Mouse (Mus musculus) lung, postnatal 0 days (tissue): ENCODE data around the gene Fbxw13. TPM values are rescaled to one million over a fixed set of nuclear protein-coding genes. Genes with fewer than 3 reads are reported as not detected.
A peak's percentile ranks its signal among the peaks of the same experiment; 100 is the strongest.
"Not testable (repeated sequence)": the region's sequence is repeated elsewhere in the genome, so short reads cannot be mapped to it uniquely, and the experiment has no call there.

Experiments used
- ATAC-seq: fragments of 200-750 bp; cut with Nextera tagmentation; 2 replicates; pipeline ENCODE4 v1.8.0; 2017; ENCODE audit warnings: moderate library complexity
- DNase-seq: peaks from one replicate; pipeline ENCODE4 v3.0.0-alpha.2; 2016; ENCODE audit warnings: low spot score
- H3K27ac ChIP-seq: fragments of 300-500 bp; sonication (generic); 2 replicates; pipeline ENCODE4 v1.5.1; 2014; ENCODE audit warnings: antibody characterized with exemption, mild to moderate bottlenecking, low read length, mixed read lengths
- H3K27me3 ChIP-seq: fragments of 300-500 bp; sonication (generic); replicated peaks from 2 replicates; pipeline ENCODE4 v1.6.1; 2014; ENCODE audit warnings: low read length, mixed read lengths; ENCODE audit not compliant: insufficient read depth
- H3K36me3 ChIP-seq: fragments of 300-500 bp; sonication (generic); 2 replicates; pipeline ENCODE4 v1.6.1; 2014; ENCODE audit warnings: low read length, mixed read lengths; ENCODE audit not compliant: insufficient read depth
- H3K4me1 ChIP-seq: fragments of 300-500 bp; sonication (generic); 2 replicates; pipeline ENCODE4 v1.6.1; 2014; ENCODE audit warnings: antibody characterized with exemption, low read depth, low read length, mixed read lengths; ENCODE audit not compliant: insufficient read depth
- H3K4me2 ChIP-seq: fragments of 300-500 bp; sonication (generic); replicated peaks from 2 replicates; pipeline ENCODE4 v1.6.1; 2014; ENCODE audit warnings: low read depth, mild to moderate bottlenecking, low read length, moderate library complexity, mixed read lengths
- H3K4me3 ChIP-seq: fragments of 300-500 bp; sonication (generic); 2 replicates; pipeline ENCODE4 v1.5.1; 2014; ENCODE audit warnings: low read depth, low read length
- H3K9ac ChIP-seq: fragments of 300-500 bp; sonication (generic); replicated peaks from 2 replicates; pipeline ENCODE4 v1.6.1; 2014; ENCODE audit warnings: low read depth, mild to moderate bottlenecking
- H3K9me3 ChIP-seq: fragments of 300-500 bp; sonication (generic); 2 replicates; pipeline ENCODE4 v1.6.1; 2016; ENCODE audit warnings: low read length, mixed read lengths
- CTCF ChIP-seq: IDR thresholded peaks from 2 replicates; pipeline ENCODE4 v1.5.1; 2016; ENCODE audit warnings: antibody characterized with exemption, mild to moderate bottlenecking
- EP300 ChIP-seq: IDR thresholded peaks from 2 replicates; pipeline ENCODE4 v1.6.1; 2016; ENCODE audit warnings: antibody characterized with exemption, mild to moderate bottlenecking, control low read depth
- WGBS: fragments of 180-500 bp; shearing (Covaris S2); extraction: QIAGEN DNeasy Blood & Tissue Kit; methylation state at CpG from one replicate; pipeline ENCODE4 v1.1.7; 2014; 5-methylcytosine and 5-hydroxymethylcytosine counted together
- polyA plus RNA-seq: library from polyadenylated mRNA; unstranded; fragments of >200 nt; fragmentation: Nextera tagmentation; extraction: Ambion mirVana; gene quantifications from 2 replicates; pipeline ENCODE4 v1.2.1, GENCODE M21; 2015

Gene Fbxw13
- not detected in 2 replicates for polyA plus RNA-seq

- ATAC-seq, H3K36me3 ChIP-seq, H3K4me3 ChIP-seq, H3K27ac ChIP-seq, H3K4me1 ChIP-seq, H3K27me3 ChIP-seq, DNase-seq, H3K9me3 ChIP-seq, H3K4me2 ChIP-seq, H3K9ac ChIP-seq: not testable (repeated sequence)
- 64% methylated on average over 3 of the region's 3 CpGs for whole genome bisulfite sequencing
Observed at GRCm38 (mm10) chr9:109195875-109196274, at the start of gene Fbxw13. Gene Fbxw13 (minus strand): TSS chr9:109195975.

- TF ChIP-seq CTCF, result no peak
- no peak for TF ChIP-seq EP300
- Histone ChIP-seq H3K36me3 (no peaks in the 10 kb centered on the region), H3K9ac (no peak within 1 kb of the TSS), H3K27me3 (no peaks in the 10 kb centered on the region), H3K4me1 (no peaks in the 10 kb centered on the region), H3K27ac (no peak within 1 kb of the TSS), H3K9me3 (no peaks in the 10 kb centered on the region), H3K4me2 (no peak within 1 kb of the TSS), H3K4me3 (no peak within 1 kb of the TSS)
- ATAC-seq (no peak), DNase-seq (no peak)
- 54% methylated on average over 1 of the region's 1 CpGs for WGBS
Observed at GRCm38 (mm10) chr9:109234654-109235053, 38.9 kb upstream of the Fbxw13 start, which contains the start of gene Fbxw20. Gene Fbxw20 (minus strand): TSS chr9:109234754.

GRCm38 (mm10) chr9:109218449-109218848 lies 22.7 kb upstream of the Fbxw13 start:
- H3K27me3 ChIP-seq, result no peaks in the 10 kb centered on the region
- TF ChIP-seq CTCF (peak; percentile 30; the same call in 1 of the 2 replicates), EP300 (no peak)
- H3K9ac ChIP-seq, result no peak overlapping the region
- WGBS, result 62% methylated on average over 6 of the region's 6 CpGs
- no peaks in the 10 kb centered on the region for H3K36me3 ChIP-seq
- no peak overlapping the region for H3K27ac ChIP-seq
- H3K9me3 ChIP-seq, result no peaks in the 10 kb centered on the region
- H3K4me3 ChIP-seq, result no peak overlapping the region
- DNase-seq, result no peak
- no peak overlapping the region for H3K4me2 ChIP-seq
- ATAC-seq, result no peak
- no peaks in the 10 kb centered on the region for H3K4me1 ChIP-seq

- DNase-seq, H3K4me1 ChIP-seq, H3K27ac ChIP-seq, H3K36me3 ChIP-seq, H3K9ac ChIP-seq, H3K4me2 ChIP-seq, H3K9me3 ChIP-seq, H3K27me3 ChIP-seq, ATAC-seq, H3K4me3 ChIP-seq: not testable (repeated sequence)
- 38% methylated on average over 1 of the region's 1 CpGs for WGBS
Observed at GRCm38 (mm10) chr9:109201347-109201746, 5.6 kb upstream of the Fbxw13 start.

- no peak for DNase-seq
- 91% methylated on average over 1 of the region's 1 CpGs for WGBS
- H3K36me3 ChIP-seq, result no peaks in the 10 kb centered on the region
- no peaks in the 10 kb centered on the region for H3K27me3 ChIP-seq
- ATAC-seq, result no peak
- TF ChIP-seq CTCF, result no peak
- H3K4me3 ChIP-seq, result no peak overlapping the region
- H3K9ac ChIP-seq, result no peak overlapping the region
- no peaks in the 10 kb centered on the region for H3K9me3 ChIP-seq
- no peaks in the 10 kb centered on the region for H3K4me1 ChIP-seq
- H3K27ac ChIP-seq, result no peak overlapping the region
- no peak overlapping the region for H3K4me2 ChIP-seq
Observed at GRCm38 (mm10) chr9:109200349-109200748, 4.6 kb upstream of the Fbxw13 start.

GRCm38 (mm10) chr9:109199353-109199752 lies 3.6 kb upstream of the Fbxw13 start:
- no peak for DNase-seq
- H3K27me3 ChIP-seq, result no peaks in the 10 kb centered on the region
- no peak for TF ChIP-seq CTCF
- TF ChIP-seq EP300, result no peak
- H3K4me3 ChIP-seq, result no peak overlapping the region
- H3K9ac ChIP-seq, result no peak overlapping the region
- no peak for ATAC-seq
- H3K4me2 ChIP-seq, result no peak overlapping the region
- WGBS, result 39% methylated on average over 1 of the region's 1 CpGs
- H3K4me1 ChIP-seq, result no peaks in the 10 kb centered on the region
- no peaks in the 10 kb centered on the region for H3K36me3 ChIP-seq
- no peaks in the 10 kb centered on the region for H3K9me3 ChIP-seq
- H3K27ac ChIP-seq, result no peak overlapping the region

GRCm38 (mm10) chr9:109177208-109177607 lies 18.6 kb downstream of the Fbxw13 start:
- H3K27me3 ChIP-seq, result no peaks in the 10 kb centered on the region
- no peak overlapping the region for H3K9ac ChIP-seq
- no peaks in the 10 kb centered on the region for H3K9me3 ChIP-seq
- no peak overlapping the region for H3K4me2 ChIP-seq
- DNase-seq, result no peak
- 84% methylated on average over 1 of the region's 1 CpGs for whole genome bisulfite sequencing
- no peaks in the 10 kb centered on the region for H3K36me3 ChIP-seq
- no peak overlapping the region for H3K27ac ChIP-seq
- ATAC-seq, result no peak
- H3K4me1 ChIP-seq, result no peaks in the 10 kb centered on the region
- TF ChIP-seq EP300 (no peak), CTCF (no peak)
- no peak overlapping the region for H3K4me3 ChIP-seq
